ENCODE assay signal across 7 mouse cellular contexts in the genomic region with DNA sequence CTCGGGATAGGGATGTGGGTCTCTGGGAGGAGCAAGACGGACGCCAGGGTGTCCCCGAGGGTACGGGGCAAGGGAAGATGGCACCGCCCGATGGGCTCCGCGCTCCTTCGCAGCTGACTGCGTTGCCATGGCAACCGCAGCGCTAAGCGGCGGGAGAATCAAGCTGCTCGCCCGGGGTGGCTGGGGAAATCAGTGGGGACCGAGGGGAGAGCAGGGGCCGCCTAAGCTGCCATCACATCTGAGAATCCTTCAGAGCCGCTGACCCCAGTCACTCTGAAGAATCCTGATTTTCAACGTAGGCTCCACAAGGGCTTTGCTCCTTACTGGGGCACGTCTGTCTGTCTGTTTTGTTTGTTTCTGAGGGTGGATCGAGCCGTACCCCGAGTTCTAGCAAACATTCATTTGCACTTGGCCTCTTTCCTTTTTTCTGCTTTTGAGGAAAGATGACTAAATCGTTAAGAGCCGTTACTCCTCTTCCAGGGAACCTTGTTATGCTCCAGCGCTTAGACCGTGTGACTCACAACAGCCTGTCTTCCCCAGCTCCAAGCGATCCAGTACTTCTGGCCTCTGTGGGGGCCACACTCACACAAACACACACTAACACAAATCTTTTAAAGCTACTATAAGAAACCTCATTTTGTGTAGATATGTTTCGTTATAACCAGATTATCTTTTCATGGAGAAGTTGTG. TPM values are rescaled to one million over a fixed set of nuclear protein-coding genes. Genes with fewer than 3 reads are reported as not detected.
A peak's percentile ranks its signal among the peaks of the same experiment; 100 is the strongest.
DNase-seq lines count a peak whose midpoint lies in the region; ATAC-seq and TF ChIP-seq lines count a peak whose summit lies in the region.

No protein-coding gene starts in this region.

- ATAC-seq in embryonic facial prominence, embryonic 13.5 days (ENCODE audit: insufficient number of reproducible peaks, insufficient read depth, low FRiP score, low TSS enrichment, low read depth): peak; percentile 73
- no peak; the same call in 1 of the 2 replicates for ATAC-seq in limb, embryonic 11.5 days (ENCODE audit: insufficient number of reproducible peaks, low FRiP score, low TSS enrichment, low read depth)

- H3K4me3 ChIP-seq in spleen, adult 2 months (ENCODE audit: extremely low read depth, insufficient read depth, insufficient read length): peak overlapping the region; percentile 99
- H3K4me3 ChIP-seq in embryonic facial prominence, embryonic 13.5 days: peak overlapping the region; percentile 99
- peak overlapping the region; percentile 98 for H3K4me3 ChIP-seq in limb, embryonic 11.5 days (ENCODE audit: low read depth, low read length)
- peak overlapping the region; percentile 75 for H3K4me3 ChIP-seq in olfactory bulb, adult 2 months (ENCODE audit: insufficient read depth, low read depth, low read length)

- H3K27ac ChIP-seq in spleen, adult 2 months (ENCODE audit: insufficient read depth, low read length): peak overlapping the region; percentile 69; the same call in 1 of the 2 replicates
- H3K27ac ChIP-seq in embryonic facial prominence, embryonic 13.5 days: peak overlapping the region; percentile 88
- H3K27ac ChIP-seq in limb, embryonic 11.5 days (replicated peaks; ENCODE audit: low read depth, low read length): peak overlapping the region; percentile 70
- peak overlapping the region; percentile 93 for H3K27ac ChIP-seq in olfactory bulb, adult 2 months (ENCODE audit: insufficient read depth, low read depth, low read length)

- H3K4me1 ChIP-seq in spleen, adult 2 months (ENCODE audit: control insufficient read depth, insufficient read depth, insufficient read length): peaks cover 6% of the 10 kb centered on the region; the same call in 1 of the 2 replicates
- H3K4me1 ChIP-seq in embryonic facial prominence, embryonic 13.5 days: peaks cover 15% of the 10 kb centered on the region
- H3K4me1 ChIP-seq in limb, embryonic 11.5 days (ENCODE audit: control insufficient read depth, insufficient read depth, low read length): peaks cover 9% of the 10 kb centered on the region; the same call in 1 of the 2 replicates
- peaks cover 9% of the 10 kb centered on the region for H3K4me1 ChIP-seq in olfactory bulb, adult 2 months (ENCODE audit: control insufficient read depth, insufficient read depth, low read length)

- WGBS in spleen, adult 2 months: 3% methylated on average over 31 of the region's 31 CpGs
- 1% methylated on average over 31 of the region's 31 CpGs for WGBS in embryonic facial prominence, embryonic 13.5 days
- WGBS in limb, embryonic 11.5 days: 2% methylated on average over 31 of the region's 31 CpGs
- WGBS in olfactory bulb, adult 2 months: 1% methylated on average over 31 of the region's 31 CpGs

- peaks cover 12% of the 10 kb centered on the region for H3K36me3 ChIP-seq in spleen, adult 2 months (ENCODE audit: control insufficient read depth, insufficient read depth, low read length)
- H3K36me3 ChIP-seq in embryonic facial prominence, embryonic 13.5 days: peaks cover 30% of the 10 kb centered on the region
- H3K36me3 ChIP-seq in limb, embryonic 11.5 days (ENCODE audit: control insufficient read depth, insufficient read depth, low read length): peaks cover 22% of the 10 kb centered on the region; the same call in 1 of the 2 replicates

- H3K9me3 ChIP-seq in embryonic facial prominence, embryonic 13.5 days: no peaks in the 10 kb centered on the region
- no peaks in the 10 kb centered on the region for H3K9me3 ChIP-seq in limb, embryonic 11.5 days (ENCODE audit: control insufficient read depth, low read length)

- no peak for TF ChIP-seq POLR2A in spleen, adult 2 months (IDR thresholded peaks at IDR 0.05; ENCODE audit: low read depth, low read length)
- no peak; the same call in 1 of the 2 replicates for TF ChIP-seq POLR2A in olfactory bulb, adult 2 months (IDR thresholded peaks at IDR 0.05; ENCODE audit: insufficient read depth, low read depth, low read length)

- DNase-seq in spleen, adult 2 months (ENCODE audit: low read depth in 1 of 2, low spot score in 2 of 2): no peak
- no peak for DNase-seq in spleen, postnatal 36 days (ENCODE audit: low spot score in 2 of 2)
- no peak for DNase-seq in limb, embryonic 11.5 days (ENCODE audit: low spot score)
- no peak for DNase-seq in cerebellum, adult 8-10 months
- no peak for DNase-seq in thymus, adult 18-20 months

- TF ChIP-seq CTCF in spleen, adult 2 months (IDR thresholded peaks at IDR 0.05; ENCODE audit: extremely low read depth, insufficient read depth, insufficient read length, insufficient replicate concordance): no peak
- no peak for TF ChIP-seq CTCF in olfactory bulb, adult 2 months (IDR thresholded peaks at IDR 0.05; ENCODE audit: insufficient read depth, low read depth, low read length)

- no peaks in the 10 kb centered on the region for H3K27me3 ChIP-seq in spleen, adult 2 months (ENCODE audit: control insufficient read depth, insufficient read depth, low read length)
- H3K27me3 ChIP-seq in embryonic facial prominence, embryonic 13.5 days: peaks cover 16% of the 10 kb centered on the region
- peaks cover 2% of the 10 kb centered on the region; the same call in 1 of the 2 replicates for H3K27me3 ChIP-seq in limb, embryonic 11.5 days (ENCODE audit: control insufficient read depth, insufficient read depth, low read length)

- H3K9ac ChIP-seq in embryonic facial prominence, embryonic 13.5 days: peak overlapping the region; percentile 99
- peak overlapping the region; percentile 97 for H3K9ac ChIP-seq in limb, embryonic 11.5 days (ENCODE audit: low read length)

- peak overlapping the region; percentile 86 for H3K4me2 ChIP-seq in embryonic facial prominence, embryonic 13.5 days
- peak overlapping the region; percentile 56 for H3K4me2 ChIP-seq in limb, embryonic 11.5 days (ENCODE audit: low read depth, severe bottlenecking)

RNA-seq across cellular contexts. Expression of a gene that starts 0.5 kb away (rescaled TPM):
- 73.4 and 97.6 TPM in 2 replicates for polyA plus RNA-seq in spleen, adult 2 months (2012; rRNA removed)
- 339 and 385 TPM in 2 replicates for polyA plus RNA-seq in embryonic facial prominence, embryonic 13.5 days (2015; fragmentation: Nextera tagmentation; extraction: Ambion mirVana)
- 463 and 475 TPM in 2 replicates for polyA plus RNA-seq in limb, embryonic 11.5 days (2014; fragmentation: Nextera tagmentation; extraction: Ambion mirVana)
- polyA plus RNA-seq in olfactory bulb, adult 2 months (2012; ENCODE audit: insufficient read depth, insufficient read length, low replicate concordance, missing spikeins): not detected in 2 replicates

RNA-seq across cellular contexts. Expression of a gene that starts 7.2 kb away (rescaled TPM):
- polyA plus RNA-seq in spleen, adult 2 months (2012; rRNA removed): 0.02 and 0.05 TPM in 2 replicates
- 1.1 and 1.2 TPM in 2 replicates for polyA plus RNA-seq in embryonic facial prominence, embryonic 13.5 days (2015; fragmentation: Nextera tagmentation; extraction: Ambion mirVana)
- polyA plus RNA-seq in limb, embryonic 11.5 days (2014; fragmentation: Nextera tagmentation; extraction: Ambion mirVana): 0.17 and 0.18 TPM in 2 replicates
- polyA plus RNA-seq in olfactory bulb, adult 2 months (2012; ENCODE audit: insufficient read depth, insufficient read length, low replicate concordance, missing spikeins): not detected in 2 replicates

RNA-seq across cellular contexts. Expression of a gene that starts 32.7 kb away (rescaled TPM):
- 68.2 and 81.1 TPM in 2 replicates for polyA plus RNA-seq in spleen, adult 2 months (2012; rRNA removed)
- 58.5 and 61.0 TPM in 2 replicates for polyA plus RNA-seq in embryonic facial prominence, embryonic 13.5 days (2015; fragmentation: Nextera tagmentation; extraction: Ambion mirVana)
- 16.5 and 17.9 TPM in 2 replicates for polyA plus RNA-seq in limb, embryonic 11.5 days (2014; fragmentation: Nextera tagmentation; extraction: Ambion mirVana)
- not detected in 2 replicates for polyA plus RNA-seq in olfactory bulb, adult 2 months (2012; ENCODE audit: insufficient read depth, insufficient read length, low replicate concordance, missing spikeins)

RNA-seq across cellular contexts. Expression of a gene that starts 54.9 kb away (rescaled TPM):
- polyA plus RNA-seq in spleen, adult 2 months (2012; rRNA removed): 43.1 and 61.5 TPM in 2 replicates
- 5.9 and 6.2 TPM in 2 replicates for polyA plus RNA-seq in embryonic facial prominence, embryonic 13.5 days (2015; fragmentation: Nextera tagmentation; extraction: Ambion mirVana)
- 4.9 and 6.2 TPM in 2 replicates for polyA plus RNA-seq in limb, embryonic 11.5 days (2014; fragmentation: Nextera tagmentation; extraction: Ambion mirVana)
- polyA plus RNA-seq in olfactory bulb, adult 2 months (2012; ENCODE audit: insufficient read depth, insufficient read length, low replicate concordance, missing spikeins): not detected in 2 replicates

RNA-seq across cellular contexts. Expression of a gene that starts 55.0 kb away (rescaled TPM):
- polyA plus RNA-seq in spleen, adult 2 months (2012; rRNA removed): 28.3 and 35.8 TPM in 2 replicates
- 11.0 and 11.9 TPM in 2 replicates for polyA plus RNA-seq in embryonic facial prominence, embryonic 13.5 days (2015; fragmentation: Nextera tagmentation; extraction: Ambion mirVana)
- polyA plus RNA-seq in limb, embryonic 11.5 days (2014; fragmentation: Nextera tagmentation; extraction: Ambion mirVana): 7.3 and 7.4 TPM in 2 replicates
- not detected in 2 replicates for polyA plus RNA-seq in olfactory bulb, adult 2 months (2012; ENCODE audit: insufficient read depth, insufficient read length, low replicate concordance, missing spikeins)

Comparison
In these comparisons a context has a peak if more than half of its experiments do, and no peak if none do; other contexts are left out.
1. RNA of a gene that starts 0.5 kb away (polyA plus RNA-seq): 463 to 475 TPM in limb, embryonic 11.5 days, 339 to 385 TPM in embryonic facial prominence, embryonic 13.5 days and 73.4 to 97.6 TPM in spleen, adult 2 months; not detected in olfactory bulb, adult 2 months; every median in the first group is over 10 times any median in the second.
2. Peak in every context shown above with its lines, with median percentiles within 50 percentile points of each other: H3K27ac ChIP-seq and H3K4me3 ChIP-seq.